Mouse (Mus musculus) hindbrain, embryonic 15.5 days (tissue): Measurements from ENCODE around the gene Gm49336. TPM values are rescaled to one million over a fixed set of nuclear protein-coding genes. Genes with fewer than 3 reads are reported as not detected.
A peak's percentile ranks its signal among the peaks of the same experiment; 100 is the strongest.

Source experiments
- ATAC-seq: fragments of 200-750 bp; cut with Nextera tagmentation; 2 replicates; pipeline ENCODE4 v1.8.0; 2017; ENCODE audit warnings: low read depth, moderate number of reproducible peaks, moderate TSS enrichment; ENCODE audit not compliant: low FRiP score
- H3K27ac ChIP-seq: fragments of 300-500 bp; sonication (generic); replicated peaks from 2 replicates; pipeline ENCODE4 v1.5.1; 2015; ENCODE audit warnings: mild to moderate bottlenecking, inconsistent platforms
- H3K27me3 ChIP-seq: fragments of 300-500 bp; sonication (generic); 2 replicates; pipeline ENCODE4 v1.6.1; 2015; ENCODE audit warnings: control low read depth, inconsistent platforms
- H3K36me3 ChIP-seq: fragments of 300-500 bp; sonication (generic); 2 replicates; pipeline ENCODE4 v1.6.1; 2015; ENCODE audit warnings: control low read depth, inconsistent platforms
- H3K4me1 ChIP-seq: fragments of 300-500 bp; sonication (generic); replicated peaks from 2 replicates; pipeline ENCODE4 v1.6.1; 2015; ENCODE audit warnings: control low read depth, inconsistent platforms
- H3K4me2 ChIP-seq: fragments of 300-500 bp; sonication (generic); 2 replicates; pipeline ENCODE4 v1.6.1; 2015; ENCODE audit warnings: moderate library complexity, mild to moderate bottlenecking, inconsistent platforms
- H3K4me3 ChIP-seq: fragments of 300-500 bp; sonication (generic); 2 replicates; pipeline ENCODE4 v1.5.1; 2015; ENCODE audit warnings: mild to moderate bottlenecking, inconsistent platforms
- H3K9ac ChIP-seq: fragments of 300-500 bp; sonication (generic); 2 replicates; pipeline ENCODE4 v1.6.1; 2015; ENCODE audit warnings: inconsistent platforms
- H3K9me3 ChIP-seq: fragments of 300-500 bp; sonication (generic); 2 replicates; pipeline ENCODE4 v1.6.1; 2016; ENCODE audit warnings: control low read depth, inconsistent platforms
- WGBS: fragments of 180-500 bp; shearing (Covaris S2); methylation state at CpG from one replicate; pipeline ENCODE4 v1.1.7; 2015; 5-methylcytosine and 5-hydroxymethylcytosine counted together
- microRNA counts: library from miRNA; unstranded; fragments of <30 nt; microRNA quantifications from one replicate; lab custom pipeline; 2016
- microRNA-seq: library from miRNA; unstranded; fragments of <30 nt; microRNA quantifications from one replicate; pipeline ENCODE4, GENCODE M21; 2016
- polyA plus RNA-seq: library from polyadenylated mRNA; unstranded; fragments of >200 nt; fragmentation: Nextera tagmentation; extraction: Ambion mirVana; gene quantifications from 2 replicates; pipeline ENCODE4 v1.2.1, GENCODE M21; 2015

Gm49336 gene
- polyA plus RNA-seq, 1 experiment from 2014 or later, result 47.3 TPM

DNA sequence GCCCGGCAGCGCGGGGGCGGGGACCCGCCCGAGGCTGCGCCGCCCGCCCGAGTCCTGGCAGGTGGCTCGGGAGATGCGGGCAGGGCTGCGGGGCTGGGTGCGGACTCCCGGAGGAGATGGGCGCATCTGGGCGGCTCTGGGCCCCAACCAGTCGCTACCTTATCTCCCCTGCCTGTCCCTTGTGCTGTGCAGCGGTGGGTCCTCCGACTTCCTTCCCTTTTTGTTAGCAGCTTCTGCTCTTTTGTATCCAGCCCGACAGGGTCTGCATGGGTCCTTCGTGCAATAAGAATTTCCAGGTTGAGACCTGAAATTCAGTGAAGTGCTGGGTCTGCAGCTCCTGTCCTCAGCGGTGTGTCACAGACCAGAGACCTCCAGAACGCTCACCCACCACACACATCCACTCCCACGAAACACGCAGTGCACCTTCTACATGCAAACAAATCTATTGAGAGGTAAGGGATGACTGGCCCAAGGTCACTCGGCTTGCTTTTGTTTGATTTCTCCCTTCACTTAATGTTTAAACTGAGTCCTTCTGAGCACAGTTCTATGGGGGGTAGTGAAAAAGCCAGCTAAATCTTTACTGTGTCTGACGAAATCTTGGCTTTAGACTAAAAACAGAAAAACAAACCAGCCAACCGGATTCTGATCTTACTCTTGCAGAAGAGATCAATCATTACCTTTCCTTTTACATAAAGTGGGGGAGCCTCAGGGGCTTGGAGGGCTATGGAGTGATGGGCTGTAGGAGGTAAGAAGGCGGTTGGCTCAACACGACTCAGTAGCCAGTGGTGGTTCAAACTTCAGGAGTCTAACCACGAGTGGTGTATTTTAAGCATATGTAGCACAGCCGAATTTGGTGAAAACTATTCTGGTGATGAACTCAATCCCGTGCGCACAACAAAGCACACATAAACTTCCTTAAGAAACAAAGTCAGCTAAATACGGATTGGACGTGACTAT, 73.4 kb downstream of the Gm49336 start:
- H3K4me2 ChIP-seq, result peak overlapping the region; percentile 77
- 24% methylated on average over 25 of the region's 37 CpGs for WGBS
- ATAC-seq, result peak; percentile 46
- H3K4me3 ChIP-seq, result peak overlapping the region; percentile 71
- no peaks in the 10 kb centered on the region for H3K9me3 ChIP-seq
- H3K27ac ChIP-seq, result peak overlapping the region; percentile 91
- peak overlapping the region; percentile 86 for H3K9ac ChIP-seq
- peaks cover 23% of the 10 kb centered on the region for H3K4me1 ChIP-seq
- H3K36me3 ChIP-seq, result no peaks in the 10 kb centered on the region
- 0 out of 2 replicates have a peak, but pooled peaks cover 4% of the 10 kb centered on the region for H3K27me3 ChIP-seq

DNA sequence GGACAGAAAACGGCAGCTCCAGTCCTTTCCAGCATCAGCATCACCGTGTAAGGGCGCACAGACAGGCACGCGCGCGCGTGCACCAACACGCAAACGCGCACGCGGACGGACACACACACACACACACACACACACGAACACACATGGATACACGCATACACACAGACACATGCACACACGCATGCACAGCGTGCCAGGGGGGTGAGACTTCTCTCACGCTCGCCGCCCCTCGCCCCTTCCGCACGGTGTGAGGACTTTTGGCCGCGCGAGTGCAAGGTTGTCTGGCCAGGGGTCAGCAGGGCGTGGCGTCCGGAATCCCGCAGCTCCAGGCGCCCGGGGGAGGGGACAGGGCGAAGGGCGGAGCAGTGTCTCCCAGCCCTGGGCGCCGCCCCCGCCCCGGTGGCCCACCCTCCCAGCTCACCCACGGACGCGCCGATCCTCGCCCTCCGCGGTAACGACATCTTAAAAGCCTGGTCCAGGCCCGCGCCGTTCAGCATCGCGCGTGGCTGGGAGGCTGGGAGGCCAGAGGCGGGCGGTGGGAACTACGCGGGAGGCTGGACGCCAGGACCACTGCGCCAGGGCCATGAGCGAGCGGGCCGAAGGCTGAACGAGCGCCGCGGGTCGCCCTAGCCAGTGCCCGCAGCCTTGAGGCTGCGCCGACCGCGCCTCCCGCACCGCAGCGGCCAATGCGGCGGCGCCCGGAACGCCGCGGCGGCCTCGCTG, 74.3 kb downstream of the Gm49336 start:
- Histone ChIP-seq H3K9ac (peak overlapping the region; percentile 86), H3K36me3 (no peaks in the 10 kb centered on the region), H3K27me3 (0 out of 2 replicates have a peak, but pooled peaks cover 4% of the 10 kb centered on the region), H3K9me3 (no peaks in the 10 kb centered on the region), H3K27ac (peak overlapping the region; percentile 91), H3K4me2 (peak overlapping the region; percentile 77), H3K4me1 (peaks cover 25% of the 10 kb centered on the region), H3K4me3 (peak overlapping the region; percentile 71)
- peak; percentile 88 for ATAC-seq
- WGBS, result under 1% methylated on average over 83 of the region's 84 CpGs

DNA sequence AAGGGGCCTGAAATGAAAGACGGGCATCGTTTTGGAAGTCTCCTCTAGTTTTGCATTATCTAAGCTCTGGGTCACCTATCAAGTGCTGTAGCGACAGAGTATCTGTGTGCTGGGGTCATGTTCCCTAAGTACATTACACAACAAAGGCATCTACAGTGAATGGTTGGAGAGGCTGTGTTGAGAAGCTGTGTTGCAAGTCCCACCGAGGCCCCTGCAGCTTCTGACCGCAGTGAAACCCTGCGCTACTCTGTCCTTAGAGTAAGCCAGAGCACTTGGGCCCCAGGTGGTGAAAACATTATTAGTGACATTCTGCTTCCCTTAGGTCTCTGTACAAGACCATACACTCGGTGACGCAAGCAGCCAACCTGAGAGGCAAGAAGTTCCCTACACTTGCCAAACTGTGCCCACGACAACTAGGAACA, 74.8 kb downstream of the Gm49336 start:
- 25% methylated on average over 9 of the region's 9 CpGs for WGBS

DNA sequence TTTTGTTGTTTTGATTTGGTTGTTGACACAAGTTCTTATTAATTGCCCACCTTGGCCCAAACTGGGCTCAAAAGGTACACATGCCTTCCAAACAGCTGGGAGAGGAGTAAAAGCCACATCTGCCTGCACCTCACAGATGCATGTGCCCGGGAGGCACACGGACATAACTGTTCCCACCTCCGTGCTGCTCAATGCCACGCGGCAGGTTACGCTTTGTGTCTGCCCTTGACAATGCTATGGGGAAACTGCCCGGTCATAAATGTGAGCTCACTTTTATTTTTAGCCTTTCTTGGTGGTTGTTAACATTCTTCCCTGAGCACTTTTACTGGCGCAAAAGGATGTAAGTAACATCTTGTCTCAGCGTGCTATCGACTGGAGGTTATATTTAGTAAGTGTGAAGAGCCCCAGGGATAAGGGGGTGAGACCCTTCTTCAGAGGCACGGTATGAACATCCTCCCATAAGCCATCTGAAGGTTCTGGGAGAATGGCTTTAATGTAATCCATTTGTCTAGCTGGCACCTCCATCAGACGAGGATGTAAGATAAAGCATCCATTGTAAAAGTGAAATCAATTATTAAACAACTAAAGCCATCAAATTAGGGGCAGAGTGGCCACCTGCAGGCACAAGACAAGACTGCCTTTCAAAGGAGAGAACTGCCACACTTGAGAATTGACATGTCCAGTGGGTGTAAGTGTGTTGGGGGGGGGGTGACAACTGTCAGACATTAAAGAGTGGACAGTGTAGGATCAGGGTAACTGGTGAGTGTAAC, 78.8 kb downstream of the Gm49336 start:
- Histone ChIP-seq H3K27me3 (0 out of 2 replicates have a peak, but pooled peaks cover 4% of the 10 kb centered on the region), H3K27ac (no peak overlapping the region), H3K4me2 (no peak overlapping the region), H3K4me1 (0 out of 2 replicates have a peak, but pooled peaks cover 11% of the 10 kb centered on the region), H3K9ac (no peak overlapping the region), H3K4me3 (no peak overlapping the region), H3K9me3 (no peaks in the 10 kb centered on the region), H3K36me3 (no peaks in the 10 kb centered on the region)
- 48% methylated on average over 12 of the region's 12 CpGs for WGBS
- no peak for ATAC-seq

More for the DNA sequence above, 74.8 kb downstream of the Gm49336 start:
- Histone ChIP-seq H3K27me3 (0 out of 2 replicates have a peak, but pooled peaks cover 4% of the 10 kb centered on the region), H3K4me1 (peaks cover 26% of the 10 kb centered on the region), H3K36me3 (no peaks in the 10 kb centered on the region), H3K9ac (peak overlapping the region; percentile 1; the same call in 1 of the 2 replicates), H3K9me3 (no peaks in the 10 kb centered on the region), H3K4me3 (peak overlapping the region; percentile 71), H3K27ac (peak overlapping the region; percentile 91), H3K4me2 (peak overlapping the region; percentile 77)
- ATAC-seq, result peak; percentile 65

DNA sequence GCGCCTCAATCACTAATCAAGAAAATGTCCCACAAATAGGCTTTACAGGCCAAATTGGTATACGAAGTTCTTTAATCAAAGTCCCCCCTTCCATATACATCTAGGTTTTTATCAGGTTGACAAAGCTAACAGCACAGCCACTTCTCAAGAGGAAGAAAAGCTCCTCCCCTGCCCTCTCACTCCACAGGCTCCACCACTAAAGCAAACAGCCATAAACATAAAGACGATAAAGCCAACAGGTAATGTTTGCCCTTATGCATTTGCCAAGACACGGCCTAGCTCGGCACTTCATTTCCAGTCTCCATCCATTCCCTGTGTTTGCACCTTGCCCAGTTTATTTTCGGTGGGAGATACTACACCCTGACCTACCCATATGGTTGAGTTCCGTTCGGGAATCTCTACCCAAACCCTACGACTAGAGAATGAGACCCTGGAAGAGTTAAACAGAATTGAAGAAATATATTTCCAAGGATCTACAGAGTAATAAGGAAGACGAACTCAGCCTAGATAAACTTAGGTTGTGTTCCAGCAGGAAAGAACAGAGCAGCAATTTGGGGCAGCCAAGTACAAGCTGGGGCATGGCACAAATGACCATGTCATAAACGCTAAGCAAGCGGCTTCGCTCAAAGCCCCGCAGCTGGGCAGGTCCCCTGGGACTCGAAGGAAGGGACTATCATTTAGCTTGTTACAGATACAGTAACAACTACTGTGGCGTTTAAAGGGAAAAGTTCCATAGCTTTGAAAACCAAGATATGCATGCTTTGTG, 80.3 kb downstream of the Gm49336 start:
- H3K4me1 ChIP-seq, result 0 out of 2 replicates have a peak, but pooled peaks cover 7% of the 10 kb centered on the region
- no peaks in the 10 kb centered on the region for H3K36me3 ChIP-seq
- 81% methylated on average over 16 of the region's 16 CpGs for WGBS
- H3K4me3 ChIP-seq, result no peak overlapping the region
- H3K9me3 ChIP-seq, result no peaks in the 10 kb centered on the region
- no peak overlapping the region for H3K9ac ChIP-seq
- no peak overlapping the region for H3K4me2 ChIP-seq
- ATAC-seq, result no peak
- H3K27me3 ChIP-seq, result 0 out of 2 replicates have a peak, but pooled peaks cover 4% of the 10 kb centered on the region
- H3K27ac ChIP-seq, result no peak overlapping the region

DNA sequence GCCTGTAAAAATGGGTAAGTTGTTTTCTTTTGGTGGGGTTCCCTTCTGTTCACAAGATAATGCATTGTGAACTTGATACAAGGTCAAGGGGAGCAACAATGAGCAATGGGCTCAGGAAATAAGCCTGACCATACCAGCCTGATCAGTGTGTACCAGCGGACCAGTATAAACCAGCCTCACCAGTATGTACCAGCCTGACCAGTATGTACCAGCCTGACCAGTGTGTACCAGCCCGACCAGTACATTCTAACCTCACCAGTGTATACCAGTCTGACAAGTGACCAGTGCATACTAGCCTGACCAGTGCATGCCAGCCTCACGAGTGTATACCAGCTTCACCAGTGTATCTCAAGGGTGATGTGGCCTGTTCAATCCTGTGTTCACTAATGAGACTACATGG, 87.9 kb downstream of the Gm49336 start:
- H3K9ac ChIP-seq, result no peak overlapping the region
- no peak overlapping the region for H3K4me3 ChIP-seq
- no peak overlapping the region for H3K4me2 ChIP-seq
- H3K27me3 ChIP-seq, result no peaks in the 10 kb centered on the region
- no peak overlapping the region for H3K27ac ChIP-seq
- H3K4me1 ChIP-seq, result no peaks in the 10 kb centered on the region
- H3K36me3 ChIP-seq, result no peaks in the 10 kb centered on the region
- no peak for ATAC-seq
- no peaks in the 10 kb centered on the region for H3K9me3 ChIP-seq
- 92% methylated on average over 3 of the region's 3 CpGs for WGBS

MicroRNA genes within 50 kb of the gene (microRNA counts, 519-probe panel; counts per million panel counts)
- not detected for microRNA mmu-miR-719 (lab: Ali Mortazavi, UCI)

Small RNA genes within 50 kb of the gene (microRNA-seq; reads per million reads assigned to microRNA genes)
- not detected for gene Mir719

Other genes starting within 250 kb of the Gm49336 start
- gene Atp8a2, start 54.3 kb downstream of the Gm49336 start, polyA plus RNA-seq, result 42.8 and 46.8 TPM in 2 replicates
- gene Nupl1, start 76 bp downstream of the Gm49336 start, polyA plus RNA-seq, result 0.08 TPM in 2 replicates
- gene Mtmr6, start 13.7 kb upstream of the Gm49336 start, polyA plus RNA-seq, result 57.0 and 57.3 TPM in 2 replicates
- 29.9 and 33.9 TPM in 2 replicates for gene Amer2, start 121.8 kb upstream of the Gm49336 start, polyA plus RNA-seq